Comparison of ENCODE assay signal across 12 mouse cellular contexts in the genomic region with DNA sequence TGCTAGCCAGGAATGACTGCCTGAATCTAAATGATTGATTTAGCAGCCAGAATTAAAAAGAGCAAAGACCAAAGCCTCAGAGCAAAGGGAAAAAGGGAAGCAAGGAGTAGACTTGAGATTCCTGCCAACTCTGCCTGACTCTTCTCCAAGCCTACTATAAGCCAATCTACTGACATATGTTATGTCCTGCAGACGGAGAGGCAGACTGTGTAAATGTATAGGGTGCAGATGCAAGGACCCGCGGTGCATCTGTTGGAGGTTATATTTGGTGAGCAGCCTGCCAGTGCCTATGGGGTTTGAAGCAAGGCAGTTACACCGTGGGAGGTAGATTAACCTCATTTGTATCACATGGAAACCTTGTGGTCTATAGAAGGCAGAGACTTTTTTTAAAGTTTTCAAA.
DNase-seq lines count a peak whose midpoint lies in the region; ATAC-seq and TF ChIP-seq lines count a peak whose summit lies in the region.
"Had no signal": no experiment of that assay in that cellular context is flagged by ENCODE, and none has a peak within 500 bp of the region (broad histone marks: within the 10 kb centered on the region; RNA-seq: fewer than 3 reads in every experiment).

No protein-coding gene starts in this region.

- no peak overlapping the region for H3K4me2 ChIP-seq in hindbrain, embryonic 15.5 days
- no peak overlapping the region for H3K4me2 ChIP-seq in forebrain, postnatal 0 days (ENCODE audit: low read depth)
- no peak overlapping the region for H3K4me2 ChIP-seq in kidney, embryonic 16.5 days (replicated peaks; ENCODE audit: low read depth, low read length)
- H3K4me2 ChIP-seq: limb, embryonic 15.5 days; lung, embryonic 15.5 days; midbrain, embryonic 11.5 days had no signal

- no peak for TF ChIP-seq CTCF in forebrain, postnatal 0 days (IDR thresholded peaks at IDR 0.05; ENCODE audit: low read depth)

- H3K27ac ChIP-seq in hindbrain, embryonic 15.5 days (replicated peaks), result no peak overlapping the region
- no peak overlapping the region for H3K27ac ChIP-seq in hindbrain, embryonic 10.5 days
- H3K27ac ChIP-seq in forebrain, postnatal 0 days (ENCODE audit: low read depth, low read length), result no peak overlapping the region
- no peak overlapping the region for H3K27ac ChIP-seq in kidney, embryonic 16.5 days (ENCODE audit: low read length)
- H3K27ac ChIP-seq: limb, embryonic 15.5 days; lung, embryonic 15.5 days had no signal

- no peaks in the 10 kb centered on the region for H3K9me3 ChIP-seq in hindbrain, embryonic 15.5 days
- no peaks in the 10 kb centered on the region for H3K9me3 ChIP-seq in hindbrain, embryonic 10.5 days
- no peaks in the 10 kb centered on the region for H3K9me3 ChIP-seq in forebrain, postnatal 0 days (ENCODE audit: low read length)
- no peaks in the 10 kb centered on the region for H3K9me3 ChIP-seq in kidney, embryonic 16.5 days (ENCODE audit: low read length)
- H3K9me3 ChIP-seq: limb, embryonic 15.5 days; lung, embryonic 15.5 days had no signal

- WGBS in hindbrain, embryonic 15.5 days, result 59% methylated on average over 4 of the region's 4 CpGs
- WGBS in hindbrain, embryonic 10.5 days, result 88% methylated on average over 4 of the region's 4 CpGs
- 62% methylated on average over 4 of the region's 4 CpGs for WGBS in forebrain, postnatal 0 days
- WGBS in kidney, embryonic 16.5 days, result 86% methylated on average over 4 of the region's 4 CpGs

- no peaks in the 10 kb centered on the region for H3K36me3 ChIP-seq in hindbrain, embryonic 15.5 days
- no peaks in the 10 kb centered on the region for H3K36me3 ChIP-seq in hindbrain, embryonic 10.5 days
- no peaks in the 10 kb centered on the region for H3K36me3 ChIP-seq in forebrain, postnatal 0 days (ENCODE audit: insufficient read depth)
- H3K36me3 ChIP-seq in kidney, embryonic 16.5 days (ENCODE audit: insufficient read depth, low read length), result no peaks in the 10 kb centered on the region
- H3K36me3 ChIP-seq: limb, embryonic 15.5 days; lung, embryonic 15.5 days had no signal

- no peak overlapping the region for H3K4me3 ChIP-seq in hindbrain, embryonic 15.5 days
- H3K4me3 ChIP-seq in hindbrain, embryonic 10.5 days, result no peak overlapping the region
- H3K4me3 ChIP-seq in forebrain, postnatal 0 days (ENCODE audit: low read depth, low read length), result no peak overlapping the region
- H3K4me3 ChIP-seq in kidney, embryonic 16.5 days (ENCODE audit: low read length), result no peak overlapping the region
- H3K4me3 ChIP-seq: limb, embryonic 15.5 days; lung, embryonic 15.5 days had no signal

- no peak for DNase-seq in hindbrain, embryonic 10.5 days (ENCODE audit: low spot score)
- DNase-seq in cerebellum, adult 18-20 months, result peak; percentile 9 to 14
- DNase-seq in forebrain, postnatal 0 days, result peak; percentile 66
- peak; percentile 43 for DNase-seq in right cerebral cortex, adult 18-20 months
- no peak for DNase-seq in thymus, postnatal 25 days
- DNase-seq: kidney, postnatal 14 days had no signal

- ATAC-seq in hindbrain, embryonic 15.5 days (ENCODE audit: low FRiP score, low read depth), result peak; percentile 51; the same call in 1 of the 2 replicates
- ATAC-seq in forebrain, postnatal 0 days, result peak; percentile 87
- ATAC-seq in megakaryocyte, adult 5-6 weeks (ENCODE audit: poor library complexity, severe bottlenecking), result no peak
- ATAC-seq in kidney, embryonic 16.5 days (ENCODE audit: low FRiP score, low TSS enrichment), result no peak

- 0 out of 2 replicates have a peak, but pooled peaks cover 6% of the 10 kb centered on the region for H3K4me1 ChIP-seq in hindbrain, embryonic 15.5 days (replicated peaks)
- H3K4me1 ChIP-seq in hindbrain, embryonic 10.5 days (replicated peaks), result no peaks in the 10 kb centered on the region
- H3K4me1 ChIP-seq in forebrain, postnatal 0 days (ENCODE audit: insufficient read depth), result no peaks in the 10 kb centered on the region; the same call in 1 of the 2 replicates
- H3K4me1 ChIP-seq in kidney, embryonic 16.5 days (ENCODE audit: insufficient read depth, low read length), result no peaks in the 10 kb centered on the region
- H3K4me1 ChIP-seq: lung, embryonic 15.5 days had no signal

- no peaks in the 10 kb centered on the region for H3K27me3 ChIP-seq in hindbrain, embryonic 15.5 days
- H3K27me3 ChIP-seq in hindbrain, embryonic 10.5 days (ENCODE audit: insufficient read depth, poor library complexity, severe bottlenecking), result no peaks in the 10 kb centered on the region
- H3K27me3 ChIP-seq in forebrain, postnatal 0 days (ENCODE audit: insufficient read depth, low read length), result no peaks in the 10 kb centered on the region
- no peaks in the 10 kb centered on the region for H3K27me3 ChIP-seq in kidney, embryonic 16.5 days (ENCODE audit: insufficient read depth, low read length)
- H3K27me3 ChIP-seq: limb, embryonic 15.5 days; lung, embryonic 15.5 days had no signal

- no peak overlapping the region for H3K9ac ChIP-seq in hindbrain, embryonic 15.5 days
- no peak overlapping the region for H3K9ac ChIP-seq in forebrain, postnatal 0 days
- H3K9ac ChIP-seq in kidney, embryonic 16.5 days (replicated peaks; ENCODE audit: low read length), result no peak overlapping the region
- H3K9ac ChIP-seq: limb, embryonic 15.5 days; lung, embryonic 15.5 days had no signal

Comparison
In these comparisons a context has a peak if more than half of its experiments do, and no peak if none do; other contexts are left out.
1. ATAC-seq: peak in hindbrain, embryonic 15.5 days (single experiment) and forebrain, postnatal 0 days (single experiment); none in megakaryocyte, adult 5-6 weeks (single experiment) and kidney, embryonic 16.5 days (single experiment).
2. DNase-seq: peak in cerebellum, adult 18-20 months (2 of 2), forebrain, postnatal 0 days (single experiment) and right cerebral cortex, adult 18-20 months (single experiment); none in hindbrain, embryonic 10.5 days (single experiment) and thymus, postnatal 25 days (single experiment).